In genomic region chr2:137827814-137828374, GRCm38 (mm10) we compare ENCODE assay signal across 24 mouse cellular contexts.
DNase-seq lines count a peak whose midpoint lies in the region; ATAC-seq and TF ChIP-seq lines count a peak whose summit lies in the region.
"Had no signal": no experiment of that assay in that cellular context is flagged by ENCODE, and none has a peak within 500 bp of the region (broad histone marks: within the 10 kb centered on the region; RNA-seq: fewer than 3 reads in every experiment).

No protein-coding gene starts in this region.

- no peak for TF ChIP-seq CTCF in kidney, adult 2 months (conservative IDR thresholded peaks at IDR 0.05; ENCODE audit: insufficient read depth, insufficient read length, low read depth, low read length)

- peak overlapping the region in 1 of 2 experiments; percentile 9; a peak in 1 of 4 replicates for H3K27ac ChIP-seq in heart, embryonic 14.5 days (replicated peaks in 1 of 2; ENCODE audit: control insufficient read depth in 1 of 2, insufficient read depth in 1 of 2, low read depth in 2 of 2, low read length in 2 of 2)
- H3K27ac ChIP-seq in kidney, adult 2 months (ENCODE audit: insufficient read depth, low read depth, low read length) = no peak overlapping the region
- H3K27ac ChIP-seq: hindbrain, embryonic 13.5 days; layer of hippocampus, adult 2 months; midbrain, embryonic 13.5 days had no signal

- no peaks in the 10 kb centered on the region for H3K36me3 ChIP-seq in heart, embryonic 14.5 days (ENCODE audit: control insufficient read depth, insufficient read depth, low read length)
- no peaks in the 10 kb centered on the region for H3K36me3 ChIP-seq in kidney, adult 2 months (ENCODE audit: control insufficient read depth, insufficient read depth, low read length)
- H3K36me3 ChIP-seq: heart, embryonic 12.5 days; hindbrain, embryonic 13.5 days; midbrain, embryonic 13.5 days had no signal

- TF ChIP-seq POLR2A in kidney, adult 2 months (IDR thresholded peaks at IDR 0.05; ENCODE audit: low read depth, low read length) = no peak

- intact Hi-C loops in left cerebral cortex, postnatal 25 days (cut with DNase I) = no loop called here

- no peak for ATAC-seq in heart, embryonic 14.5 days (ENCODE audit: insufficient number of reproducible peaks, insufficient read depth, low FRiP score, low read depth)
- ATAC-seq: forebrain, embryonic 16.5 days; lung, postnatal 0 days; midbrain, embryonic 13.5 days had no signal

- peak overlapping the region; percentile 16; the same call in 1 of the 2 replicates for H3K4me2 ChIP-seq in heart, embryonic 14.5 days (ENCODE audit: low read length)
- H3K4me2 ChIP-seq: heart, embryonic 12.5 days; hindbrain, embryonic 13.5 days; midbrain, embryonic 13.5 days had no signal

- peaks cover 4% of the 10 kb centered on the region; the same call in 1 of the 2 replicates for H3K9me3 ChIP-seq in heart, embryonic 14.5 days (ENCODE audit: control insufficient read depth, low read length)
- H3K9me3 ChIP-seq: heart, embryonic 12.5 days; hindbrain, embryonic 13.5 days; megakaryocyte, embryonic 14.5 days; midbrain, embryonic 13.5 days had no signal

- H3K4me1 ChIP-seq in heart, embryonic 14.5 days (ENCODE audit: control insufficient read depth in 2 of 2, insufficient read depth in 2 of 2, low read length in 2 of 2) = peaks cover 0 to 6% of the 10 kb centered on the region in 2 experiments
- H3K4me1 ChIP-seq in kidney, adult 2 months (ENCODE audit: control insufficient read depth, insufficient read depth, low read length) = no peaks in the 10 kb centered on the region
- H3K4me1 ChIP-seq: hindbrain, embryonic 13.5 days; midbrain, embryonic 13.5 days had no signal

- 25% methylated on average over 8 of the region's 8 CpGs for WGBS in heart, embryonic 14.5 days
- 77% methylated on average over 8 of the region's 8 CpGs for WGBS in kidney, adult 2 months

- H3K9ac ChIP-seq in heart, embryonic 14.5 days (ENCODE audit: low read length) = no peak overlapping the region
- H3K9ac ChIP-seq: heart, embryonic 12.5 days; hindbrain, embryonic 13.5 days; midbrain, embryonic 13.5 days had no signal

- H3K27me3 ChIP-seq in heart, embryonic 14.5 days (ENCODE audit: control insufficient read depth, insufficient read depth, low read length) = no peaks in the 10 kb centered on the region
- H3K27me3 ChIP-seq in kidney, adult 2 months (replicated peaks; ENCODE audit: control insufficient read depth, insufficient read depth, low read length) = no peaks in the 10 kb centered on the region
- H3K27me3 ChIP-seq: heart, embryonic 12.5 days; hindbrain, embryonic 13.5 days; megakaryocyte, embryonic 14.5 days; midbrain, embryonic 13.5 days had no signal

- DNase-seq in heart, adult 9 months (ENCODE audit: low spot score in 2 of 2) = no peak
- DNase-seq in Muller cell, postnatal 12 days (ENCODE audit: inconsistent ontology term) = peak; percentile 75
- DNase-seq in c-Kit-positive CD71-negative TER-119-negative erythroid progenitor cells, embryonic 14.5 days (ENCODE audit: low read depth) = peak; percentile 19
- DNase-seq in gonadal fat pad, adult 2 months (ENCODE audit: low read depth) = peak; percentile 50
- DNase-seq in cerebellum, postnatal 4 days (ENCODE audit: low spot score in 2 of 2) = no peak
- no peak for DNase-seq in kidney, adult 2 months
- DNase-seq in left cerebral cortex, postnatal 25 days (ENCODE audit: low spot score in 2 of 2) = no peak
- DNase-seq: adrenal gland, postnatal 10 days; cerebellum, adult 8-10 months; cerebellum, postnatal 36 days; gastrocnemius, postnatal 10 days; kidney, adult 9 months; kidney, postnatal 14 days; right cerebral cortex, postnatal 14 days; thymus, postnatal 25 days had no signal

- no peak overlapping the region for H3K4me3 ChIP-seq in heart, embryonic 14.5 days (ENCODE audit: control insufficient read depth in 1 of 2, insufficient read depth in 1 of 2, low read depth in 1 of 2, low read length in 2 of 2)
- no peak overlapping the region for H3K4me3 ChIP-seq in kidney, adult 2 months (ENCODE audit: insufficient read depth, low read depth, low read length)
- H3K4me3 ChIP-seq: erythroblast, embryonic 14.5 days; heart, embryonic 12.5 days; hindbrain, embryonic 13.5 days; layer of hippocampus, adult 2 months; megakaryocyte, embryonic 14.5 days; midbrain, embryonic 13.5 days had no signal

Comparison
In these comparisons a context has a peak if more than half of its experiments do, and no peak if none do; other contexts are left out.
1. DNase-seq: peak in Muller cell, postnatal 12 days (single experiment), c-Kit-positive CD71-negative TER-119-negative erythroid progenitor cells, embryonic 14.5 days (single experiment) and gonadal fat pad, adult 2 months (single experiment); none in heart, adult 9 months (0 of 2), cerebellum, postnatal 4 days (0 of 2), kidney, adult 2 months (single experiment) and left cerebral cortex, postnatal 25 days (0 of 2).